Mouse (Mus musculus) cortical plate, adult 2 months (tissue): ENCODE results near the gene Il6st. TPM values are rescaled to one million over a fixed set of nuclear protein-coding genes. Genes with fewer than 3 reads are reported as not detected.
A peak's percentile ranks its signal among the peaks of the same experiment; 100 is the strongest.

Experiments
- H3K27ac ChIP-seq: fragments of 200-500 bp; 2 replicates; pipeline ENCODE4 v1.5.1; 2012; ENCODE audit warnings: low read length, control low read depth, inconsistent platforms; ENCODE audit not compliant: insufficient read depth
- H3K4me1 ChIP-seq: fragments of 200-500 bp; 2 replicates; pipeline ENCODE4 v1.6.1; 2011; ENCODE audit warnings: low read length; ENCODE audit not compliant: control insufficient read depth, insufficient read depth
- H3K4me3 ChIP-seq: fragments of 200-500 bp; 2 replicates; pipeline ENCODE4 v1.5.1; 2011; ENCODE audit warnings: mild to moderate bottlenecking, low read length, control low read depth; ENCODE audit not compliant: insufficient read depth
- CTCF ChIP-seq: fragments of 200-500 bp; IDR thresholded peaks from 2 replicates; pipeline ENCODE4 v1.5.1; 2011; ENCODE audit warnings: mild to moderate bottlenecking, control low read depth, low read length; ENCODE audit not compliant: insufficient read depth; ENCODE audit errors: extremely low read depth
- POLR2A ChIP-seq: fragments of 200-500 bp; IDR thresholded peaks from 2 replicates; pipeline ENCODE4 v1.6.1; 2011; ENCODE audit warnings: mild to moderate bottlenecking, low read length, control low read depth; ENCODE audit not compliant: insufficient read depth; ENCODE audit errors: extremely low read depth
- polyA plus RNA-seq: library from polyadenylated mRNA; depleted of rRNA; stranded (reverse); fragments of >200 nt; gene quantifications from 2 replicates; pipeline ENCODE4 v1.2.3, GENCODE M21; 2012

Il6st gene
- polyA plus RNA-seq, 1 experiment, result 26.8 TPM

GRCm38 (mm10) chr13:112464626-112465287, 887 bp downstream of the Il6st start:
- Histone ChIP-seq H3K27ac (peak overlapping the region; percentile 77; the same call in 1 of the 2 replicates), H3K4me1 (peaks cover 2% of the 10 kb centered on the region), H3K4me3 (peak overlapping the region; percentile 79)
- TF ChIP-seq CTCF, result no peak
- TF ChIP-seq POLR2A, result no peak

GRCm38 (mm10) chr13:112465585-112465984, 1.7 kb downstream of the Il6st start:
- Histone ChIP-seq H3K27ac (no peak overlapping the region), H3K4me3 (no peak overlapping the region; the same call in 1 of the 2 replicates), H3K4me1 (peaks cover 2% of the 10 kb centered on the region)
- TF ChIP-seq POLR2A, result no peak
- TF ChIP-seq CTCF, result no peak

GRCm38 (mm10) chr13:112466136-112466945, 2.5 kb downstream of the Il6st start:
- TF ChIP-seq CTCF (no peak), POLR2A (no peak)

GRCm38 (mm10) chr13:112466946-112467255, 3.0 kb downstream of the Il6st start:
- Histone ChIP-seq H3K4me3 (no peak overlapping the region), H3K4me1 (peaks cover 2% of the 10 kb centered on the region), H3K27ac (no peak overlapping the region)
- no peak for TF ChIP-seq CTCF
- TF ChIP-seq POLR2A, result no peak

More at GRCm38 (mm10) chr13:112466136-112466945, 2.5 kb downstream of the Il6st start:
- H3K4me1 ChIP-seq, result peaks cover 2% of the 10 kb centered on the region
- no peak overlapping the region for H3K4me3 ChIP-seq
- no peak overlapping the region for H3K27ac ChIP-seq

GRCm38 (mm10) chr13:112467384-112467783, 3.5 kb downstream of the Il6st start:
- peaks cover 2% of the 10 kb centered on the region for H3K4me1 ChIP-seq
- no peak overlapping the region for H3K4me3 ChIP-seq
- H3K27ac ChIP-seq, result no peak overlapping the region
- no peak for TF ChIP-seq CTCF
- TF ChIP-seq POLR2A, result no peak

GRCm38 (mm10) chr13:112469491-112469890, 5.6 kb downstream of the Il6st start:
- TF ChIP-seq POLR2A, result no peak
- no peak for TF ChIP-seq CTCF

GRCm38 (mm10) chr13:112471201-112471600, 7.3 kb downstream of the Il6st start:
- no peak overlapping the region for H3K27ac ChIP-seq
- TF ChIP-seq CTCF (no peak), POLR2A (no peak)
- no peak overlapping the region for H3K4me3 ChIP-seq
- H3K4me1 ChIP-seq, result no peaks in the 10 kb centered on the region

More at GRCm38 (mm10) chr13:112469491-112469890, 5.6 kb downstream of the Il6st start:
- Histone ChIP-seq H3K27ac (no peak overlapping the region), H3K4me3 (no peak overlapping the region), H3K4me1 (peaks cover 2% of the 10 kb centered on the region)

GRCm38 (mm10) chr13:112472401-112473023, 8.6 kb downstream of the Il6st start:
- H3K27ac ChIP-seq, result no peak overlapping the region
- no peak overlapping the region for H3K4me3 ChIP-seq
- TF ChIP-seq CTCF (no peak), POLR2A (no peak)
- no peaks in the 10 kb centered on the region for H3K4me1 ChIP-seq
